Mouse (Mus musculus): Measurements from ENCODE around the gene Aldh2. TPM values are rescaled to one million over a fixed set of nuclear protein-coding genes. Genes with fewer than 3 reads are reported as not detected.

Gene Aldh2
- polyA plus RNA-seq, 1 experiment from 2014 or later: 53.7 TPM

Other genes with a start within 250 kb of the Aldh2 start
- gene Trafd1, start 208.2 kb downstream of the Aldh2 start, polyA plus RNA-seq (2014; fragmentation: Nextera tagmentation; extraction: Ambion mirVana): 78.5 and 84.6 TPM in 2 replicates
- gene Naa25, start 195.9 kb downstream of the Aldh2 start, polyA plus RNA-seq (2014; fragmentation: Nextera tagmentation; extraction: Ambion mirVana): 53.2 and 53.4 TPM in 2 replicates
- 1.4 and 1.9 TPM in 2 replicates for gene Tmem116, start 141.9 kb downstream of the Aldh2 start, polyA plus RNA-seq (2014; fragmentation: Nextera tagmentation; extraction: Ambion mirVana)
- gene Erp29, start 141.3 kb downstream of the Aldh2 start, polyA plus RNA-seq (2014; fragmentation: Nextera tagmentation; extraction: Ambion mirVana): 119 and 127 TPM in 2 replicates
- gene Adam1b, start 90.4 kb downstream of the Aldh2 start, polyA plus RNA-seq (2014; fragmentation: Nextera tagmentation; extraction: Ambion mirVana): 0.07 TPM in 1 of 2 replicates, not detected in the other
- gene Adam1a, start 48.3 kb downstream of the Aldh2 start, polyA plus RNA-seq (2014; fragmentation: Nextera tagmentation; extraction: Ambion mirVana): 2.0 and 3.4 TPM in 2 replicates
- not detected in 2 replicates for gene Gm42878, start 48.3 kb downstream of the Aldh2 start, polyA plus RNA-seq (2014; fragmentation: Nextera tagmentation; extraction: Ambion mirVana)
- gene Mapkapk5, start 47.9 kb downstream of the Aldh2 start, polyA plus RNA-seq (2014; fragmentation: Nextera tagmentation; extraction: Ambion mirVana): 58.2 and 62.2 TPM in 2 replicates
- gene Acad12, start 25.1 kb upstream of the Aldh2 start, polyA plus RNA-seq (2014; fragmentation: Nextera tagmentation; extraction: Ambion mirVana): 1.5 and 1.9 TPM in 2 replicates
- 1.9 TPM in 2 replicates for gene Acad10, start 66.7 kb upstream of the Aldh2 start, polyA plus RNA-seq (2014; fragmentation: Nextera tagmentation; extraction: Ambion mirVana)
- gene Brap, start 66.7 kb upstream of the Aldh2 start, polyA plus RNA-seq (2014; fragmentation: Nextera tagmentation; extraction: Ambion mirVana): 45.5 and 48.1 TPM in 2 replicates
- gene Atxn2, start 117.5 kb upstream of the Aldh2 start, polyA plus RNA-seq (2014; fragmentation: Nextera tagmentation; extraction: Ambion mirVana): 99.2 and 102 TPM in 2 replicates
- gene Sh2b3, start 243.8 kb upstream of the Aldh2 start, polyA plus RNA-seq (2014; fragmentation: Nextera tagmentation; extraction: Ambion mirVana): 9.1 and 9.8 TPM in 2 replicates

All from forebrain, embryonic 11.5 days (tissue).